Mouse (Mus musculus): ENCODE data around the gene Necab2.

DNA sequence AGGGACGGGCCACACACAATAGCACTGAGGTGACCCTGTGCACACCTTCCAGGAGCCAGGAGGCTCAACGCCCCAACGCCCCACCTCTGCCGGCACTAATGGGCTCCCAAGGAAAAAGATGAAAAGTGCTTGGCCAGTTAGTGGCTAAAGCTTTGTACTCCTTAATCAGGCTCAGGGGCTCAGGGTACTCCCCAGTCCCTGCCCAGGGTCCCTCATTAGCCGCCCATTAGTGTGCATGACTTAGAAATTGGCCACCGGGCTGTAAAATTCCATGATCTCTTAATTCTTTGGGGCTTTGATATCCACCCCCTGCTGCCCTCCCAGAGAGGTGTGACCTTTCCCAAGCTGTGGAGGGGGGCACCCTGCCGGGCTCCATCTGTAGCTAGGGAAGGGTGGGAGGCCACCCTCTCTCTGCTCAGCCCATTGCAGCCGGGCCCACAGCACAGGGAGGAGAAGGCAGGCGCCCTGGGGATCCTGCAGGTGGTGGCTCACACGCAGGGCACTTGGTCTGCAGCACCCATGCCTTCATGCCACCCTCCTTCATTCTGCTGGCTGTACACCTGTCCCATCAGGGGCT, 56.8 kb downstream of the Necab2 start:
- TF ChIP-seq POLR2A (IDR thresholded peaks at IDR 0.05; ENCODE audit: borderline replicate concordance, control insufficient read depth, low read depth, low read length) (no peak), CTCF (IDR thresholded peaks at IDR 0.05; ENCODE audit: control insufficient read depth, insufficient read depth, low read length) (no peak)

All from bone marrow, adult 2 months (tissue).